Mouse (Mus musculus): ENCODE results near the gene 5330417C22Rik. TPM values are rescaled to one million over a fixed set of nuclear protein-coding genes. Genes with fewer than 3 reads are reported as not detected.
A peak's percentile ranks its signal among the peaks of the same experiment; 100 is the strongest.

5330417C22Rik gene
- polyA plus RNA-seq, 1 experiment from 2014 or later: 1.2 TPM

GRCm38 (mm10) chr3:108467760-108468159 lies 68.6 kb downstream of the 5330417C22Rik start:
- no peak for DNase-seq (ENCODE audit: low spot score)

DNA sequence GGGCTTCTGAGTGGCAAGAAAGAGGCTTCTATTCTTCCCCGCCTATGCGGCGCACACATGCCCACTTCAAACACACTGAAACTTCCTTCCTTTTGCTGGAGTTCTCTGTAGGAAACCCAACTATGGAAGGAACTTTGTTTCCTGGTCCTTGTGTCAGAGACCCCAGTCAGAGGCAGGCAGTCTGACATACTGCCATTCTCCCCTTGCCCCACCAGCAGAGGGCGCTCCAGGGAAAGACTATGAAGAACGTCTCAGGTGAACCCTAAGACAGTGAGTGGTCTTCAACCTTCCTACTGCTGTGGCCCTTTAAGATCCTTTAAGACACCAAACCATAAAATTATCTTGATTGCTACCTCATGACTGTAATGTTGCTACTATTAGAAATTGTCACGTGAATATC lies 69.9 kb downstream of the 5330417C22Rik start:
- peak; percentile 52 for DNase-seq (ENCODE audit: low spot score)

- DNase-seq (ENCODE audit: low spot score): peak; percentile 56
These were observed 77.5 kb downstream of the 5330417C22Rik start for GRCm38 (mm10) chr3:108458866-108459265.

- peak; percentile 38 for DNase-seq (ENCODE audit: low spot score)
These were observed 78.0 kb downstream of the 5330417C22Rik start for GRCm38 (mm10) chr3:108458380-108458779.

DNA sequence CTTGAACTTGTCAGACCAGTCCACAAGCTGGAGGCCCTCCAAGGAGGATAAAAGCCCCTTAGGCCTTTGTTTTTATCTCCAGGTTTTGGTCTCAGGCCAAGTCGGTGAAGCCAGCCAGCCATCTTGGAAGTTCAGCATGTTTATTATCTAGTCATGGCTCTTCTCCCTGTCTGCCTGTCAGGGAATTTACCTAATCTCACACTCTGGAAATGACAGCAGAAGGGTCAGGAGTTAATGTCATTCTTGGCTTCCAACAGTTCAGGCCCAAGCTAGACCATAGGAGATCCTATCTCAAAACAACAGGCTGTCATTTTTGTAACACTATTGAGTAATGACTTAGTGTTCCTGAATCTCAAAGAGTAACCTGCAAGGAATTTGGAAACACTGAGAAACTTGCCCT lies 82.2 kb downstream of the 5330417C22Rik start:
- DNase-seq (ENCODE audit: low spot score): no peak

DNA sequence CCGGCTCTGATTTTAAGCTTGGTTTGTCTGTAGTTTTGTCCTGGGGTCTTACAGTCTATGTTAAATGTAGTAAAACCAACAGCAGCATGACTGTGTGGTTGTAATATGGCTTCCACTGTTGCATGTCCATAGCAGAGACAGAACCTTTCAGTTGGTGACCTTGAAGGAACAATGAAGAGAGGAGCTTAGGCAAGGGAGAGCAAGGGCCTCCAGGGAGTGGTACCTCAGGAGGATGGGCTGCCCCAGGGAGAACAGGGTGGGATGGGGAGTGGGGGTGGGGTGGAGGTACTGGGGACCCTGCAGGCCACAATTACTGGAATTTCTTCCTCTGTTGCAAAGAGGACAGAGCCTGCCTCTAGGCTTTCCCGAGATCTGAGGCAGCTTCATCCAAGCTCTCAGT lies 84.4 kb downstream of the 5330417C22Rik start:
- DNase-seq (ENCODE audit: low spot score): no peak

DNA sequence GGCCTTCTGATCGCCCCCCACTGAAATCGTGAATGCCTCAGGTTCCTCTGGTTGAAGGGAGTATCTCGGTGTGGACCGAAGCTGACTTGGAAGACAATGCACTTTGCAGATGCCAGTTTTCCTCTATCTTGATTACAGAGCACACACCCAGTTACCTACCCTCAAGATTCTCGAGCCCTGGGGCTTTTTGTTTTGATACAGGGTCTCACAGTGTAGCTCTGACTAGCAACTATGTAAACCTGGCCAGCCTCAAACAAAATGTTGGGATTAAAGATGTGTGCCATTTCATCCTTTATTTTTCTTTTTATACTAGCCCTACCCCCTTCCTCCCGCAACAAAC lies 91.0 kb downstream of the 5330417C22Rik start:
- DNase-seq (ENCODE audit: low spot score): no peak

DNA sequence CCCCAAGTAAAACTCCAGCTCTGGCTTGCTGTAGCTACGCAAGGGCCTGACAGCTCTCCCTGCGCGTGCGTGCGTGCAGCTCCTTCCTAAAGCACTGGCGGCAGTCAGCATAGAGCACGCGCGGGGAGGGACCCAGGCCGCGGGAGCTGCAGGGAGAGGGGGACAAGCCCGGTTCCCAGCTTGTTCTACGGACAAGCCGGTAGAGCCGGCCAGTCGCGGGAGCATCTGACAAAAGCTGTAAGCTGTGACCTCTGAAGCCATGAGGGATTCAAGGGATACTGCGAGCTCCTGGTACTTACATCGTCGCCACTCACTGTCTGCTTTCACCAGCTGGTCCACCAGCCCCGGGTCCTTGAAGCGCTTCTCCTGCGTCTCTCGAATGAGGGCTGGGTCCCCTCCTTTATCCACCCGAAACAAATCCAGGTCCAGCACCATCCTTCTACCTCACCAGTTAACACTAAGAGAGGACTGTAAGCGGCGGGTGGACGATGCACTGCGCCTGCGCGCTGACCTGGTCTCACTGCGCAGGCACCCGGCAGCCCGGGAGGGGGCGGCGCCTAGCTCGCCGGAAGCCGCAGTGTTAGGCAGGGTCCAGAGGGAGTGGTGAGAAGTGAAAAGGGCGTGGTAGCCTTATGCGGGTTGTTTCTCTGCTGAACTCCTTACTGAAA lies 91.5 kb downstream of the 5330417C22Rik start, which contains the start of gene Sars:
Gene Sars, minus strand, starts transcription at position 512 of the 668 bp plus-strand sequence.
- peak; percentile 86 for DNase-seq (ENCODE audit: low spot score)

GRCm38 (mm10) chr3:108444029-108444428 lies 92.3 kb downstream of the 5330417C22Rik start:
- peak; percentile 47 for DNase-seq (ENCODE audit: low spot score)

- no peak for DNase-seq (ENCODE audit: low spot score)
These were observed 100.0 kb downstream of the 5330417C22Rik start for GRCm38 (mm10) chr3:108436380-108436714.

- no peak for DNase-seq (ENCODE audit: low spot score)
These were observed 100.5 kb downstream of the 5330417C22Rik start for GRCm38 (mm10) chr3:108435701-108436379.

DNA sequence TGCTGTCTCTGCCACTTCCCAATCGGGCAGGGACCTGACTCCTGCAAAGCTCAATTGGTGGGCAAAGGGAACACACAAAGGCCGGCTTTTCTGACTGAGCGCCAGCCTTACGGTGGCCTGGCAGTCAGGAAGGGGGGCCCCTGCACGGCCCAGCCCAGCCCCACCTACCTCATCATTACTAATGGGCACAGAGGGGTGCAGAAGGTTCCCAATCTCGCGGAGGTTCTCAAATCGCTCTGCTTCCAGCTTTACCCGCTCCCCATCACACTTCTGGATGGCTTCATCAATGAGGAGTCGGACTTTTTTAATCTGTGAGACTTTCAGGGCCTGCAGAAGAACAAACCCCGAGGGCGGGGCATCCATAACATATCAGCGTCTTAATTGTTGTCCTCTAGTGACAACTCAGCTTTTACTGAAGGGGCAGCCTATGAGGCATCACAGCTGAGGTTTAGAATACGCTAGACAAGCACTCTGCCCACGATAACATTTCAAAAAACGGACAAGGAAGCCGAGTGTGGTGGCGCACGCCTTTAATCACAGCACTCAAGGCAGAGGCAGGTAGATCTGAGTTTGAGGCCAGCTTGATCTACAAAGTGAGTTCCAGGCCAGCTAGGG lies 102.3 kb downstream of the 5330417C22Rik start:
- DNase-seq (ENCODE audit: low spot score): no peak

DNA sequence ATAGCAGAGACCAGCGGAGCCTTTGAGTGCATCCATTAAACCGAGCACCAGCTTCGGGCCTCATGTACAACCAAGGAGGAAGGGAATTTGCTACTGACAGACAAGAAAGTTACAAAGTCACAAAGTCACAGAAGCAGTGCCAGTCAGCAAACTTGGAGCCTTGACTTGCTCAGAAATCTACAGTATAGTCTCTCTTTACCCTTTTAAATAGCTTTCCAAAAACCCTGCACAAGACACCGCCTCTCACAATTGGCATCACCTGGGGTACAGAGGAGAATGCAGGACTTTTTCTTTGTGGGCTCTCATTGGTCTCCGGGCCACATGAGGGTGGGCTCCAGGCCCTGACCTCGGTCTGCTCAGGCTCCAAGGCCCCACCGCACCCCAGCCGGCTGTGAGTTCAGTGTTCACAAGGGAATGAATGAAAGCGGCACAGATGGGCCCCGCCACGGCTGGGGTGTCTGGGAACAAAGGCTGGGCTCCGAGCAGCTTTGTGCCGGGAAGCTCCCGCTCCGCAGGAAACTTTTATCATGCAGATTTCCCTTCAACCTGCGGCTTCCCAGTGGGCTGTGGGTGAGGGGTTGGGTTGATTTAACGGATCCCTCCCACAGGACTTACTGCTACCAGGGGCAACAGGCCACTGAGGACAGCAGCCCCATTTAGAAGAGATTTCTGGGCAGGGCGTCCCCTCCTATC lies 103.0 kb downstream of the 5330417C22Rik start:
- DNase-seq (ENCODE audit: low spot score): no peak

DNA sequence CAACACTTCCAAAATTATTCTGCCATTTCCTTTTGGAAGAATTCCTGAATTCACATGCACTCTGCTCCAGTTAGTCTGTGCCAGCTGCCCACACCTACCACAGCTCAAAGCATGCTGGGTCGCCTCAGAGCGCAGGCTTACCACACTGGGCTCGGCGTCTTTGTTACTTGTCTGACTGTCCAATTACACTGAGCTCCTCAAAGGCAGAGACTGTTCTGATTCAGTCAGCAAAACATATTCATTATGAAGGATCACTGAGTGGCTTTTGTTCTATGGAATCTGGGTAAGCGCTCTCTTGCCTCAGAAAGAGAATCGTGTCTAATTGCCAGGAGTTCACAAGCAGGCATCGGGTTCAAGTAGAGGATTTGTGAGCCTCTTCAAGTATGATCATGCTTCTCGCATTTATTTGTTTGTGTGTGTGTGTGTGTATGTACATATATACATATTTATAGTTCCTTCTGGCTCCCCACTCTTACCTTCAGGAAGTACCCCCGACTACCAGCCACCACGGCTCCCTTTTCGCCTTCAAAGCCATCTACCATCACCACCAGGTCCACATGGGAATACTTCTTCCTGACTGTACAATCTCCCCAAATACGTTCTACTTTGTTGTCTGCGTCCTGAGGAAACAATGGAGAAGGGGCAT lies 103.7 kb downstream of the 5330417C22Rik start:
- no peak for DNase-seq (ENCODE audit: low spot score)

DNA sequence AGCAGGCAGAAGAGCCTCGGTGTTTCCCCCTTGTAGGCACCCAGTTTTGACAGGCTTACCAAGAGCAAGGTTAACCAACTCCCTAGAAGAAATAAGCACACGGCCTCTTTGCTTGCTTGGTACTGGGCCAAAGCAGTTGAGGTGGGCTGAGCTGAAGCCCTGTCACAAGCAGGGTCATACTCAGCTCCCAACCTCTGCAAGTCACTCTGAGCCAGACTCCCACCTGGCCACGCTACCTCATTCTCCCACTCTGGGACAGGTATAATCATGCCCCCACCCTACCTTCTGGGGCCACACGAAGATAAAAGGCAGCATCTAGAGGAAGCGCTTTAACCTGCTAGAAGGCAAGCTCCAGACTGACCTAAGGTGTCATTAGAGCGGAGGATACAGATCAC lies 110.7 kb downstream of the 5330417C22Rik start:
- no peak for DNase-seq (ENCODE audit: low spot score)

DNA sequence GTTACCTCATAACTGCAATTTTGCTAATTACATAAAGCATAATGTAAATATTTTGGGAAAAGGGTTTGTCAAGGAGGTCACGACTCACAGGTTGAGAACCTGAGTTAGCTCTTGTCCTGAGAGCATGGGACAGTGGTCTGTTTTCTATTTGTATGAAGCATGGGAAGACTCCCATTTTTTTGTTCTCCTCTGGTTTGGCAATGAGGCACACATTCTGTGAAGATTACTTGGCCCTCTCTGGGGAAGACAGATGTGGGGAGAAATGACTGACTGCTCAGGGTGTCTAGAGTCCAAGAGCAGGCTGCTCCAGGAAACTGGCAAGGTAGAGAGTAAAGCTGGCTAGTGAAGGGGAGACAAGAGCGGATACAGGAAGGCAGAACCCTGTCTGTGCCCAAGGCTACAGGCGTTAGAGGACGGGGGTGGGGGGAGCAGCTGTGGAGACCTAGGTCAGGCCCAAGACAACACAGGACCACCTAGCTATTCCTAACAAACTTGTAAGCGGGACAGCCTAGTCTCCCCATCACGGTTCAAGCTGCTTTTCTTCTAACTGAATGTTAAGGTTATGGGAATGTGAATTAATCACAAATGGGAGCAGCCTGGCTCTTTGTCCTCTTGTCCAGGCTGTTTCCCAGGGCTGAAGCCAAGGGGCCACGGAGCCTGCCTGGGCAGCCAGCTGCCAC lies 111.3 kb downstream of the 5330417C22Rik start:
- DNase-seq (ENCODE audit: low spot score): no peak

GRCm38 (mm10) chr3:108423844-108424801 lies 112.2 kb downstream of the 5330417C22Rik start:
- DNase-seq (ENCODE audit: low spot score): peak; percentile 62

GRCm38 (mm10) chr3:108423006-108423405 lies 113.3 kb downstream of the 5330417C22Rik start:
- no peak for DNase-seq (ENCODE audit: low spot score)

- peak; percentile 86 for DNase-seq (ENCODE audit: low spot score)
These were observed 120.5 kb downstream of the 5330417C22Rik start for GRCm38 (mm10) chr3:108415831-108416223.

All from thymus, postnatal 0 days (tissue).